Mouse (Mus musculus) adrenal gland, adult 18-20 months (tissue): Measurements from ENCODE around the gene Neurl1a. TPM values are rescaled to one million over a fixed set of nuclear protein-coding genes. Genes with fewer than 3 reads are reported as not detected.

Experiments
- DNase-seq, 2 experiments: peaks; one replicate each; pipeline ENCODE4 v3.0.0; 2021 to 2022; ENCODE audit warnings: low spot score in 2 of 2
- total RNA-seq, 2 experiments: library from RNA; stranded (reverse); gene quantifications; 1 replicate in 1 of 2; 2 replicates in 1 of 2; pipeline ENCODE4 v1.2.3; 2021

Gene Neurl1a
- total RNA-seq, 2 experiments from 2014 or later = 13.4 to 16.9 TPM

DNA sequence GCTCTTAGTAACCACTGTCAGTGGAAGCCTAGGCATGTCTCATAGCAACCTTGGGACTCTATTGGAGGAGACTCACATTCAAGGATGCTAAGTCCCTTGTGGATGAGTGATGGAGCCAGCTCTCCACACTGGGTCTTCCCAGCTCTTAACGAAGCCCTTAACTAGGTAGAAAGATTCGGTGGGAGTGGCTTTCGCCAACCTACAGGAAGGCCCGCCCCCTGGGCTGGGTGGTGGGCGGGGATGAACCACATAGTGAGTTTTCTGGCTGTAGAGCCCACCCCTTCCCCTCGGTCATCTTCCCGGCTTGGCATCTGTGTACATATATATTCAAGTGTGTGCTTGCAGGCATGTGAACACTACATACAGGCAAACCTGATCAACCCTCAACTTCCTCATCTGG is 62.3 kb downstream of the Neurl1a start:
- no peak for DNase-seq

DNA sequence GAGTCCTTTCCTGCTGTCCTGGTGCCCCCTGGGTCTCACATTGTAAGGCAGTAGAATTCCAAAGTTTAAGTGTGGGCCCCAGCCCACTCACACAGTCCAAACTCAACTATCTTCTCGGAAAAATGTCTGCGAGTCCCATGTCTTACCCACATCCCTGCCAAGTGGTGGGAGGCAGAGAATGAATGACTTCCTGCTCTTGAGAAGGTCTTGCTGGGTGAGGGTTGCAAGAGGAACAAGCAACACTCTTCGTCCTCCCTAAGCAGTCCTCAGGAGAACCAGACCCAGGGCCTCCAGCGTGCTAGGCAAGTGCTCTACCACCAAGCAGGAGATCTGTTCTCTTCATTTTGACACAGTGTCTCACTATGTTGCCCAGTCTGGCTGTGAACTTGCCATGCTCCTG is 63.6 kb downstream of the Neurl1a start:
- DNase-seq = no peak

DNA sequence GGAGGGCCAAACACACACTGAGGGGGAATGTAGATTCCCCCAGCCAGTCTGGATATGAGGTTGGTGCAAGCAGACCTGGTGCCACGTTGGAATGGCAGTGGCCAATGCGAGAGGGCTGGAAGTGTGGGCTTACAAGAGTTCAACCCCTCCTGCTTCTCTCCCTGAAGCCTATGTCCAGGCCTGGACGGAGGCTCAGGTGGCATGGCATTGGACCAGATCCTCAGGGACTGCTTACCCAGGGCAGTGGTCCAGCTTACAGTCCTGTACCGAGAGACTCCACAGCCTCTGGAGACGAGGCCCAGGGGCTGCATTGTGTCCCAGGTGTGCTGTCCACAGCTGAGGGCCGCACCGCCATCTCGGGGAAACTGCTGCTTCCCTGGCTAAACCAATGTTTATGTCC is 66.9 kb downstream of the Neurl1a start:
- no peak for DNase-seq

DNA sequence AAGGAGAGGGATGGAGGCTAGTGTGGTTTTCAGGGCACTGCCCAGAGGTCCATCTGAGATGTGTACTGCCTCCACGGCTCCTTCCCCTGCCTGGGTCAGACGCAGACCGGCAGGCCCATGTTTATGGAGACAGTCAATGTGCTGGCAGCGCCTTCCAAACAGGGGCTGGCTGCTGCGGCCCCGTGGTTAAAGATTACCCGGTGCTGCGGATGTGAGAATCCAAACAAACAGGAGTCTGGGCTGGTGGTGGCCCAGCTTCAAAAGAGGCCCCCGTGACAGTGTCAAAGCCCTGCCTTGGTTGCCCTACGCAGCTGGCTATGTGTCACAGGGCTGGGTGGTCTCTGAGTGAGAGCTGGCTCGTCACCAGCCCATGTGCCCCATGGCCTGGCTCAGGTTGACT is 69.2 kb downstream of the Neurl1a start:
- DNase-seq = no peak

- DNase-seq = no peak
Observed at GRCm38 (mm10) chr19:47248296-47248695, 69.7 kb downstream of the Neurl1a start.

- DNase-seq = no peak
Observed at GRCm38 (mm10) chr19:47248906-47249568, 70.4 kb downstream of the Neurl1a start.

GRCm38 (mm10) chr19:47250931-47251330 is 72.3 kb downstream of the Neurl1a start:
- DNase-seq = no peak

GRCm38 (mm10) chr19:47253053-47253628 is 74.5 kb downstream of the Neurl1a start:
- DNase-seq = no peak

DNA sequence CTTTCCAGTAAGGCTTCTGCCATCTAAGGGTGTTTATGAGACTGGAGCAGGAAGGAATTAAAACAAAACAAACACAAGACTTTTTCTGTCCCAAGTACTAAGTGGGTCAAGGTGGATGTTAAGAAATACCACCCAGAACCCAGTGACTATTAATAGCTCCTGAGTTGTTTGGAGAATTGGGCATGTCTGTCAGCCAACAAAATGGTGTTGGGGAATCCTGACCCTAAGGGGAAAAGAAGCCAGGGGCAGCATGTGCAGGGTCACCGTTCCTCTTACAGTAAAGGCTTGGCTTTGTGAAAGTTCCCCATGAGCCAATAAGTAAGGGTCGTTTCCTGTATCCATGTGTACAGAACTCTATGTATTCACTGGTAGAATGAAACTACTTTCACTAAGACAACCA is 76.4 kb downstream of the Neurl1a start:
- no peak for DNase-seq

DNA sequence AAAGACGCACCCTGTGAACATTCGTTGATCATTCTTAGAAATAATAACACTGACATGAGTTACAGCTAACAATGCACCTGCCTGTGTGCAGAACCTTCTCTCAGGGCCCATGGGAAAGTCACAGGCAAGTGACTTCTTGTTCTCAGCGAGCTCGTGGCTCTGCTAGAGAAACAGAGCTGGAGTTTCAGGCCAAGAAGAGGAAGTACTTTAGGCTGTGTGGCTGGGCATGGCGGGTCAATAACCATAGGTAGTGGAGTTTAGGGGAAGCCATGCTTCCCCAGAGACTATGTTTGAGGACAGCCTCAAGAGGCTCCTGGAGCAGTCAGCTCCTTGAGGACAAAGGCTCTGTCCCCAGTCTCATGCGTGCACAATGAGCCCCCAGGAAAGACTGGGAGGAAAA is 77.3 kb downstream of the Neurl1a start:
- no peak for DNase-seq

- DNase-seq = peak in 1 of 2 experiments; percentile 26
Observed at GRCm38 (mm10) chr19:47259581-47259980, 81.0 kb downstream of the Neurl1a start.

DNA sequence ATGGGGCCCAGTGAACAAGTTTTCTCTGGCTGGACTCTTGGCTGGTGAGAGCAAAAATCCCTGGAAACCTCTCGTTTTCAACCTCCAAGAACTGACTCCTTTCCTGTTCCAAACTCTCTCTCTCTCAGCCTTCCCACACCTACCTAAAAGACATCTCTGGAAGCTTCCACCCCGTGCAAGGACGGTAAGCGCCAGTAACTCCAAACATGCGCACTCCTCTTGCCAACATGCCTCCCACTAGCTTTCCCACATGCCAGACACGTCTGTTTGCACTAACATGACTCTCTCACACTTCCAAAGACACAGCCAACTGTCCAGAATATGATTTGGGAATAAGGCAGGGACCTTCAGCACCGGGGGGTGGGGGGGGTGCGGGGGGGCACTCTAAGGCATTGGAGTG is 82.6 kb downstream of the Neurl1a start:
- DNase-seq = no peak

DNA sequence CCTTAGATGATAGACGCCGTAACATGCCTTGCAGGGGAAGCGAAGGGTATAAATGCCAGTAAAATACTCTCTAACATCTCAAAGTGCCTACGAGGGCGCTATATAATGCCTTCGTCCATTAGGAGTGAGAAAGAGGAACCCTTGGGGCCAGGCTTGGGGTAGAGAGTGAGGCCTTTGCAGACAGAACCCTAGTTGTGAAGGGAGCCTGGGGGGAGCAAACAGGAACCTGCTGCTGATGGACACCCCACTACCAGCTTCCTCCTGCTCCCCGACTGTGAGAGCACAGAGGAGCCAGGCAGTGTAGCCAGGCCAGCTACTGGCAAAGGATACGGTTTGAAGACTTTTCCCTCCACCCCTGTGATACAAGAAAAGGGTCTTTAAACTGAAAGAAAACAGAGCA is 85.0 kb downstream of the Neurl1a start:
- no peak for DNase-seq

GRCm38 (mm10) chr19:47264322-47265092 is 85.9 kb downstream of the Neurl1a start:
- DNase-seq = peak; percentile 71 to 72

DNA sequence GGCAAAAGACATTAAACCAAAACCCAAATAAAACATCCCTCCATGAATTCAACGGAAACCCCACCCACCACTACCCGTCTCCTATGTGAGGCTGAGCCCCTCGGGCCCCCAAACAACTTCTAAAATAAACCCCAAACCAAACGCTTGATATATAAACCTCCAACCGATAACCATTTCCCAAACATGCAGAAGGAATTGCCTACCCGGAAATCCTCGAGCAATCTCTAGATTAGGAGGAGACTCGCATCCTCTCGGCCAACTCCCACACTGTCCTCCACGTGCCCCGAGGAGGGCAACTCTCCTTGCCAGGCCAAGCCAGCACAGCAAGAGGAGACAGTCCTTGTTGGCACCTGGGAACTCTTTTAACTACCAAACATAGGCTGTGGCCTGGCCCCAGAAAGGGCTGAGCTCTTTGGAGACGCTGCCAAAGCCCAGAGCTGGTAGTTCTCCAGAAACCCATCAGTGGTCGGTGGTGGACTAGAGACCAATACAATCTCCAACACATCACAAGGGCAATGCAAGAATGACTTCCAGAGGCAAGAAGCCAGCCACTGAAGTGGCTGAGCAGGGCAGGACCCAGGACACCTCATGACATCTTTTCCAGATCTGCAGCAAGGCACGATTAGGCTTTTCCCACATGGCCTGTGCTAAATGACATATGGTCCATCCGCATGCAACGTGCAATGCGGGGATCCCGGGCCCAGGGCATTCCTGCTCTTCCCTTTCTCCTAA is 87.6 kb downstream of the Neurl1a start:
- no peak for DNase-seq

DNA sequence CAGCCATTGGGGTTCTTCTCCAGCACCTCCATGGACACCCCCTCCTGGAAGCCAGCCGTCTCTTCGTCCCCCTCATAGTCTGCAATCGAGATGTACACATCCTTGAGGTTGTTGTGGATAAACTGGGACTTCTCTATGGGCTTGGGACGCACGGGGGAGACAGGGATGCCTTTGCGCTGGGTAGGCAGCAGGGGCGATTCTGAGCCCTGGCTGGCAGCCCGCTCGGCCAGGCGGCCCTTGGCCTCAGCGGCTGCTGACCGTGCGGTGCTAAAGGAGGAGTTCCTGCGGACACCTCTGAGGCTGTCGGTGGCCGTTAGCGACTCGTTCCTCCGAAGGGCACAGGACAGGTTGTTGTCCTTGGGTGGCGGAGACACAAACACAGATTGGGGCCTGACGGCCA is 88.4 kb downstream of the Neurl1a start:
- DNase-seq = no peak

- peak in 1 of 2 experiments; percentile 16 for DNase-seq
Observed at GRCm38 (mm10) chr19:47269729-47270128, 91.1 kb downstream of the Neurl1a start.

- DNase-seq = no peak
Observed at GRCm38 (mm10) chr19:47270520-47270919, 91.9 kb downstream of the Neurl1a start.

DNA sequence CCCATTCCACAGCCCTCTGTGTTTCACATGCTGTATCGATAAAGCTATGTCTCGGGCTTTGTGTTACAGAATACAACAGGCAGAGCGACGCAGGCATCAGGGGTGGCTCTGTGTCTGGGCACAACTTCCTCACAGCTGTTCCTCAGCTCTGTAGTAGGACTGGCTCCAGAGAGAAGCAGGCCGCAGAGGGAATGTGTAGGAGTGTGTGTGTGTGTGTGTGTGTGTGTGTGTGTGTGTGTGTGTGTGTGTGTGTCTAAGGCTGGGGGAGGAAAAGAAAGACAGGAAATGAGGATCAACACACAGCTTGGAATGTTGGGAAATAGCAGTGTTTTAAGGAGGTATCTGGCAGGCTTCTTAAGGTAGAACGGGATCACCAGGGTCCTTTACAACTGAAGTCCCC is 98.1 kb downstream of the Neurl1a start:
- no peak for DNase-seq

DNA sequence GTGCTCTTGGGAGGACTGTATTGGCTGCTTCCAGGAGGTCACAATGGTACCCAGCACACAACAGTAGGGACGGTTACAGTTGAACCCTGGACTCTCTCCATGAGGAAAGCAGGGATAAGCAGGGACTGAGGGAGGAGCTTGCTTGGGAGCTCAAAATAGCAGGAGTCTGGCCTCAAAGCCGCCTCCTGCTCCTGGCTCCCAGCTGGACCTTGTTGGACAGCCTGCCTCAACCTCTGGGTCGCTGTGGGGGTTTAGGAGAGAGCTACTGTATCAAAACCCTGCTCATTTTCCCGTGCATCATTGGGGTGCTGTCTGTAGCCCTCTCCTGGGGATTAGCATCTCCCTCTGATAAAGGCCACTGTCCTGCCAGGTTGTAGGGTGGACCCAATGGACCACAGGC is 100.8 kb downstream of the Neurl1a start:
- DNase-seq = no peak

- DNase-seq = peak in 1 of 2 experiments; percentile 53
Observed at GRCm38 (mm10) chr19:47279788-47280532, 101.3 kb downstream of the Neurl1a start.
